Mouse (Mus musculus) embryonic fibroblast, embryonic 13.5 days (primary cell): Measurements from ENCODE around the gene Mmaa.

ENCODE experiments used
- CTCF ChIP-seq: IDR thresholded peaks from 2 replicates; pipeline ENCODE4 v1.5.1; 2011; ENCODE audit warnings: mild to moderate bottlenecking, control low read depth, low read length, moderate library complexity, borderline replicate concordance; ENCODE audit not compliant: insufficient read depth
- POLR2A ChIP-seq: IDR thresholded peaks from 2 replicates; pipeline ENCODE4 v1.6.1; 2011; ENCODE audit warnings: low read depth, mild to moderate bottlenecking, control low read depth, low read length, moderate library complexity

- TF ChIP-seq POLR2A (no peak), CTCF (no peak)
Measured at GRCm38 (mm10) chr8:79324036-79324435, 29.3 kb upstream of the Mmaa start.
